Mouse (Mus musculus): ENCODE measurements around the gene Klhl26.

DNA sequence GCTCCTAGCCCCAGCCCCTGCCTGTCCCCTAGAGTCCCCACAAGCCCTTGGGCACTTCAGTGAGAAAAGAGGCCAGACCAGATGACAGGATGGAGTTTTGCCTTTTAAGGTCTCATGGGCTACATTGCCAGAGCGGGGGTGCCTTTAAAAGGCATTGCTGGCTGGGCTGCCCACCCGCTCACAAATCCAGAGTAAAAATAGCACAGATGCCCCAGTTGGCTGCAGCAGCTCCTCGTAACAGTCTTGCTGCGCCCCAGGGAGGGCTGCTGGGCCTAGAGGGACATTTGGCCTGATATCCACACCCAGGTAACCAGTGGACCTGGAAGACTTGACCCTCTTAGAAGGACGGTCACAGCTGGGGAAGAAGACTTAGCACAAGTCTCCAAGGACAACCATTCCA is 22.9 kb downstream of the Klhl26 start:
- TF ChIP-seq CTCF (IDR thresholded peaks at IDR 0.05) (no peak), EP300 (IDR thresholded peaks at IDR 0.05) (no peak)
